Mouse (Mus musculus) embryonic stem cell, embryonic (primary cell): ENCODE measurements around the gene Zfp408.
"Not testable (repeated sequence)": the region's sequence is repeated elsewhere in the genome, so short reads cannot be mapped to it uniquely, and the experiment has no call there.

ENCODE experiments used
- CTCF ChIA-PET, 4 experiments: fragments of 300-600 bp in 2 of 4; fragments of 350-600 bp in 2 of 4; sonication (Branson Sonifier 250); formaldehyde crosslinking; loops; one replicate each; lab custom pipeline; 2022; ENCODE audit warnings: inconsistent platforms in 2 of 4; lab: Charles Lee
- POLR2A ChIA-PET, 4 experiments: fragments of 300-600 bp in 2 of 4; fragments of 350-600 bp in 2 of 4; sonication (Branson Sonifier 250); formaldehyde crosslinking; loops; one replicate each; lab custom pipeline; 2022; ENCODE audit warnings: antibody characterized with exemption in 4 of 4, inconsistent platforms in 1 of 4; lab: Charles Lee

The Zfp408 gene

DNA sequence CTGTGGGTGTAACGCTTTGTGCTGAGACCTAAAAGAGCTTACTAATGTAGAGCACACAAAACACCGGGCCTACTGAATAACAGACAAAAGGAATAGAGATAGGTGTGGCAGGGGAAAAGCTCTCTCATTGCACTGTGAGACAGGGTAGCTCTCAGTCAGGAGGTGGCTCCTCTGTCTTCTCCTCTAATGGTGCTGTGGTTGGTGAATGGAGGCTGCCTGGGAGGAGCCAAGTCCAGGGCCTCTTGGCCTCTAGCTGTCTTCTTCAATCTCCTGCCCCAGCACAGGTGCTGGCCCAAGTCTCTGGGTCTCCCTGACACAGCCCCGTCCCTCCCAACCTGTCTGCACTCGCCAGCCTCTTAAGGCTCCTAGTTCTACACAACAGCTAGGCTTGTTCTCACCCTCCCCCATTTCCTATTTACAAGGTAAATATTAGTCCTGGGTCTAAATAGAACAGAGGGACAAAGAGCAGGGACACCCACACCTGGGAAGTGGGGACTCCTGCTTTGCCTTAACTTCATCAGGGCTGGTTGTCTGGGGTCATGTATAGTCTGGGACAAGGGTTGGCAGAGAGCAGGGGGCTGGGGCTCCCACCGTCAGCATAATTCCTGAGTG lies 12.8 kb downstream of the Zfp408 start:
- ChIA-PET CTCF (interaction anchor here in 3 of 4 experiments (1.0 to 4.1 kb wide), 4 partner anchors 9 to 20 kb away, joined by 3 to 39 read pairs (median 12); partner anchors contain the start of genes Arhgap1 (in 1 of the 3) and Zfp408 (in 1 of the 3)), POLR2A (interaction anchor here (0.6 to 10.6 kb wide), 32 partner anchors 7 to 569 kb away, joined by 3 to 108 read pairs (median 5); partner anchors contain the start of genes Arhgap1 (in 3 of the 4), Zfp408 (in 3 of the 4), Ambra1 (in 1 of the 4) and Arfgap2 (in 1 of the 4))

DNA sequence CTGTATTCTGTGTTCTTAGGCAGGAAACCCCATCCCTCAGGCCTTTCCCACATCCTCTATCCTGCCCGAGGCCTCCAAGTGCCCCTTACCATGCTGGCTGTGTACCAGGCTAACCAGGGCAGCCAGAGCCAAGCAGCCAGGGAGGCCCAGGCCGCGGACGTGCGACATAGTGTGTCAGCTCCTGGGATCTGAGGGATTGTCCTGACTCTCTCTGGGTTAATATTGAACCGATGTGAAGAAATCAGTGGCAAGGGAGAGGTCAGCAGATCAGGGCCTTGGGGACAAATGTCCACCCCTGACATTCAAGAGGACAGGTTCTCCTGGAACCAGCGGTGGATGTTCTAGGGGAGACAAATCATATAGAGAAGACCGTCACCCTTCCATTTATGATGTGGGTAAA lies 13.4 kb downstream of the Zfp408 start, which contains the start of gene F2:
Gene F2 (minus strand): TSS at position 186 of the 400 bp plus-strand sequence.
- ChIA-PET CTCF (interaction anchor here in 3 of 4 experiments (0.8 to 4.1 kb wide), 8 partner anchors 8 to 521 kb away, joined by 3 to 39 read pairs (median 3); partner anchors contain the start of genes Arhgap1 (in 1 of the 3) and Zfp408 (in 1 of the 3)), POLR2A (interaction anchor here (0.6 to 10.6 kb wide), 38 partner anchors 8 to 399 kb away, joined by 3 to 108 read pairs (median 5); partner anchors contain the start of genes Arhgap1 (in 3 of the 4), Zfp408 (in 3 of the 4), Ambra1 (in 1 of the 4) and Arfgap2 (in 1 of the 4))

DNA sequence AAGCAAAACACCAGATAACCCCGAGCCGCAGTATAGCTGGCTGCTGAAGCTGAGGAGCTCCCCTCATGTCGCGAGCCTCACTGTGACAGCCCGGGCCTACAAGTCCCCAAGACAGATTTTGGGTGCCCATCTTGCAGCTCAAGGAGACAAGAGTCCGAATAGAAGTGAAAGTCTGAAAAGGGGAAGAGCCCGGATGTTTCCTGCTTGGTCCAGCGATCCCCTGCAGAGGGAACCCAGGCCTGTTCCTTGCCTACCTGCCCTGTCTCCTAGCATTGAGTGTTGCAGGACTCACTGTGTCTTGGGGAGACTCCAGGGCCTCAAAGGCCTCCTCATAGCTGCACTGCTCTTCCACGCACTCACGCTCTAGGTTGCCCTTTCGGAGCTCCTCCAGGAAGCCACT lies 14.1 kb downstream of the Zfp408 start:
- POLR2A ChIA-PET: interaction anchor here in 3 of 4 experiments (0.6 to 10.6 kb wide), 34 partner anchors 8 to 398 kb away, joined by 3 to 108 read pairs (median 5); partner anchors contain the start of genes Arhgap1 (in 3 of the 3), Ckap5 (in 3 of the 3), Zfp408 (in 3 of the 3) and Ambra1 (in 1 of the 3)
- CTCF ChIA-PET: interaction anchor here in 3 of 4 experiments (0.7 to 4.1 kb wide), 8 partner anchors 9 to 520 kb away, joined by 3 to 39 read pairs (median 3); partner anchors contain the start of genes Arhgap1 (in 1 of the 3) and Zfp408 (in 1 of the 3)

DNA sequence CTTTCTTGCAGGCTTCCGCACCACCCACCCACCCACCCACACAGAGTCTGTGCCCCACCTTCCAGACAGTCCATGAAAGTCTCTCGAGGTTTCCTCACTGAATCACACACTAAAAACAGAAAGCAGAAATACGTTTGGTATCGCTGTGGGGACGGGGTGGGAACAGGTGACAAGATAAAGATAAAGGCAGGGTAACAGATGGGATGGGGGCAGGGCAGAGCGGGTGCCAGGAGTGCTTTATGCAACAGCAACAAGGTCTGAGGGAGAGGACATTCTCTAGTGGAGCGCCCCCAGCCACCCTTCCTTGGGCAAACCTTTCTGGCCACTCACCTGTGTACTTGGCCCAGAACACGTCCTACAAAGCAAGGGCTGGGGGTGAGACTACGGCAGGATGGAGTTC lies 14.8 kb downstream of the Zfp408 start:
- CTCF ChIA-PET: interaction anchor here in 3 of 4 experiments (0.7 to 4.1 kb wide), 7 partner anchors 10 to 520 kb away, joined by 3 to 39 read pairs (median 3); partner anchors contain the start of genes Arhgap1 (in 1 of the 3) and Zfp408 (in 1 of the 3)

DNA sequence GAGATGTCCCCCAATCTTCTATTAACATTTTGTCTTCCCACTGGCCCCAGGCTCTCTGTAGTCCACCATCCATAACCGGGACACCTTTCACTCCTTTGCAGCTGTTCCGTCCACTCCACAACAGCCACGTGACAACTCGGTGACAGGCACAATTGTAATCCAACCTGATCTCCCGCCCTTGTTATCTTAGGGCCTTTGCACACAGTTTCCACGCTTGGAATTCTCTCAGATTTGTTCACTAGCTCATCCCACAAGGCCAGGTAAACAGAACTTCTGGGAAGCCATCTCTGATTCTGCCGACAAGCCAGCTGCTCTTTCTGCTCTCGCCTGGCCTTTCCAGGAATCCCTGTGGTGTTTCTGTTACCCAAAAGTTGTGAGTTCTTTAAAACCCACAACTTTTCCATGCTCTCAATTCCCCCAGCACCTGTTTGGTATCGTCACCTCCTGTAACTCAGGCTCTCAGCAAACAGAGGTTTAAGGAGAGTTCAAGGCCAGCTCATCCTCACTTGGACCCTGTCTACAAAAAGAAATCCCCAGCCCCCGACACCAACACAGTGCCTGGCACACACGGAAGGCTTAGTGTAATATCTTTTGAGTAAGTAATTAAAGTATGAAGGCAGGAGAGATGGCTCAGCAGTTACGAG lies 16.1 kb downstream of the Zfp408 start:
- ChIA-PET POLR2A (interaction anchor here in 3 of 4 experiments (0.6 to 10.6 kb wide), 5 partner anchors 11 to 108 kb away, joined by 3 to 108 read pairs (median 3); partner anchors contain the start of genes Arhgap1 (in 1 of the 3) and Zfp408 (in 1 of the 3)), CTCF (interaction anchor here in 1 of 4 experiments (1.2 kb wide), 1 partner anchor 12 kb away, joined by 3 read pairs; no protein-coding TSS in a partner anchor)

More for the DNA sequence above, 14.8 kb downstream of the Zfp408 start:
- POLR2A ChIA-PET: interaction anchor here in 3 of 4 experiments (0.6 to 10.6 kb wide), 25 partner anchors 9 to 398 kb away, joined by 3 to 108 read pairs (median 5); partner anchors contain the start of genes Arhgap1 (in 3 of the 3), Ckap5 (in 3 of the 3), Zfp408 (in 3 of the 3) and Ambra1 (in 1 of the 3)

DNA sequence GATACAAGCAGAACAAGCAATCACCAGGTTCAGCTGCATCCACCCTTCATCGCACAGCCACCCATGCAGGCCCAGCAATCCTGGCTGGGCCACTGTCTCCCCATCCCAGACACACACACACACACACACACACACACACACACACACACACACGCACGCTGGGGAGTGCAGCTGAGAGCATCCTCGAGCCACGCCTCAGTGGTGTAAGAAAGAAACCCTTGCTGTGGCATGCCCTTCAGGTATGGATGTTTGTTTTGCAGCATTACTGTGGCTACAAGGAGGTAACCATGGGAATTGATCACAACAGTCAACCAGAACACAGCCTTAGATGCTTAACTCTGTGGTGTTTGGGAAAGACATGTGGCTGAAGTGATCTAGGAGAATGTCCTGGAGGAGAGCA lies 17.3 kb downstream of the Zfp408 start:
- ChIA-PET CTCF (interaction anchor here in 1 of 4 experiments (0.6 kb wide), 1 partner anchor 35 kb away, joined by 3 read pairs; no protein-coding TSS in a partner anchor), POLR2A (interaction anchor here in 2 of 4 experiments (0.6 to 10.6 kb wide), 4 partner anchors 12 to 368 kb away, joined by 3 to 92 read pairs (median 46); partner anchors contain the start of genes Arhgap1 (in 1 of the 2) and Zfp408 (in 1 of the 2))

DNA sequence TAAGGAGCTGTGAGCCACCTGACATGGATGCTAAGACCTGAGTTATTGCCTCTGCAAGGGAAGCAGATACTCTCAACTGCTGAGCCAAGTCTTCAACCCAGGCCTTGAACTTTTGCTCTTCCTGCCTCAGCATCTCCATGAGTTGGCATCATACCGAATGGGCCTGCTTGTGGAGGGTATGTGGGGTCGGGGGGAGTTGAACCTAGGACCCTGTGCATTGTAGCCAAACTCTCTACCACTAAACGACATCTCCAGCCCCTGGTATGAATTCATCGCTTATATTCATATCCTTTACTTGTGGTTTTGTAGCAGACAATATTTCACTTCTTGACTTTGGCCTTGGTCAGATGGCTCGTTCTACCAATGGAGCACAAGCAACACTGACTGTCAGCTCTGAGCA lies 17.8 kb downstream of the Zfp408 start:
- POLR2A ChIA-PET: interaction anchor here in 3 of 4 experiments (0.6 to 10.6 kb wide), 7 partner anchors 12 to 520 kb away, joined by 3 to 92 read pairs (median 4); partner anchors contain the start of genes Arhgap1 (in 2 of the 3) and Zfp408 (in 2 of the 3)

DNA sequence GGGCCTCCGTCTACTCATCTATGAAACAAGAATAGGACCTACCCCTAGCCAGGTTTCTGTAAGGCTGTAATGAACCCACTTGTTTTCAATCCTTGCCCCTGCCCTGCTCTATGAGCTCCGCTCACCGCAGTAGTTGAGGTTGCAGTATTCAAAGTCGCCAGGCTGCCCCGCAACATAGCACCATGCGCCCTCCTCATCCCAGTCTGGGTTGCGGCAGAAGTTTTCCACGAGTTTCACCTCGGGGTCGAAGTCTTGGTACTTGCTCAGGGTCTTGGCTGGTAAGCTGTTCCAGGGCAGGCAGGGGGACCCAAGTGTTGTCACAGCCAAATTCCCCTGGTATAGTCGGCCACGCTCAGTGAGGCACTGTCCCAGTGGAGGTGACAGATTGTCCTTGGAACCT lies 19.2 kb downstream of the Zfp408 start:
- POLR2A ChIA-PET: interaction anchor here in 2 of 4 experiments (0.8 to 10.6 kb wide), 11 partner anchors 8 to 301 kb away, joined by 3 to 92 read pairs (median 6); partner anchors contain the start of genes Arhgap1 (in 1 of the 2) and Zfp408 (in 1 of the 2)
- CTCF ChIA-PET: interaction anchor here (0.5 to 2.9 kb wide), 10 partner anchors 10 to 298 kb away, joined by 3 to 16 read pairs (median 4); partner anchors contain the start of genes Arhgap1 (in 1 of the 4) and Zfp408 (in 1 of the 4)

More for the DNA sequence above, 17.8 kb downstream of the Zfp408 start:
- CTCF ChIA-PET: interaction anchor here in 2 of 4 experiments (0.5 to 0.6 kb wide), 2 partner anchors 36 to 269 kb away, joined by 3 to 4 read pairs; no protein-coding TSS in a partner anchor

DNA sequence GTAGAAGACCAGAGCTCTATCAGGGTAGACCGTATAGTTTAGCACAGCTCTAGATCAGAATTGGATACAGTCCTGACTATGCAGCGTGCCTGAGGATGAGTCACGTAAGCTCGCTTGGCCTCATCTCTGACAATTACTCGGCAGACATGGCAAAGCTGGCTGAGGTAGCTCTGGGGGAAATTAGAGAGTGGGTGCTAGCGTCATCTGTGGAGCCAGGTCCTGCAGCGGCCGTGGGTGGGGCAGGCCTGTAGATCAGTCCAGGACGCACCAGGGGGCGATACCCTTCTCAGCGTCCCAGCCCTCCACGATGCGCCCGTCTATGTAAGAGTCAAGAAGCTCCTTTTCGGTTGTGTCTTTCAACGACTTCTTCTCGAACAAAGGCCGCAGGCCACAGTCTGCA lies 19.9 kb downstream of the Zfp408 start:
- ChIA-PET POLR2A (interaction anchor here in 3 of 4 experiments (0.6 to 10.6 kb wide), 19 partner anchors 9 to 393 kb away, joined by 3 to 92 read pairs (median 4); partner anchors contain the start of genes Arhgap1 (in 2 of the 3), Zfp408 (in 2 of the 3), Arfgap2 (in 1 of the 3) and Ckap5 (in 1 of the 3)), CTCF (interaction anchor here in 3 of 4 experiments (0.6 to 2.9 kb wide), 12 partner anchors 9 to 514 kb away, joined by 3 to 16 read pairs (median 4); partner anchors contain the start of genes Arhgap1 (in 1 of the 3) and Zfp408 (in 1 of the 3))

DNA sequence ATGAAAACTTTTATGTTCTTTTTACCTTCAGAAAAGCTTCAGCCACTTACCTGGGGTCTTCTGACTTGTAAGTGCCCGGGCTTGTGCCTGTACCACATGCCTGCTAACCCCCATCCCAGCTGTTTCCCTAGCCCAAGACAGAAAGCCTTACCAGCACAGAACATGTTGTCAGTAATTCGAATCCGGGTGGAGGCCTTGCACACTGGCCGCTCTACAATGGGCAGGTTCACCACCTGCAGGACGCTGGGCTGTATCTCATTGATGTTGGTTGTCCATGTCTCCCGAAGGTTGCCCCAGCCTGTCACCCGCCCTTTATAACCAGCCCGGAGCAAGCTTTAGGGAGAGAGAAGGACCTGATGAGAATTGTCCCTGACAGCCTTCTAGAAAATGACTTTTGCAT lies 21.4 kb downstream of the Zfp408 start:
- ChIA-PET CTCF (interaction anchor here in 1 of 4 experiments (0.6 to 2.9 kb wide), 2 partner anchors 18 to 20 kb away, joined by 3 to 16 read pairs; no protein-coding TSS in a partner anchor), POLR2A (interaction anchor here in 3 of 4 experiments (0.6 to 10.6 kb wide), 8 partner anchors 9 to 434 kb away, joined by 3 to 92 read pairs (median 3); partner anchors contain the start of genes Arhgap1 (in 1 of the 3), Ckap5 (in 1 of the 3) and Zfp408 (in 1 of the 3))

DNA sequence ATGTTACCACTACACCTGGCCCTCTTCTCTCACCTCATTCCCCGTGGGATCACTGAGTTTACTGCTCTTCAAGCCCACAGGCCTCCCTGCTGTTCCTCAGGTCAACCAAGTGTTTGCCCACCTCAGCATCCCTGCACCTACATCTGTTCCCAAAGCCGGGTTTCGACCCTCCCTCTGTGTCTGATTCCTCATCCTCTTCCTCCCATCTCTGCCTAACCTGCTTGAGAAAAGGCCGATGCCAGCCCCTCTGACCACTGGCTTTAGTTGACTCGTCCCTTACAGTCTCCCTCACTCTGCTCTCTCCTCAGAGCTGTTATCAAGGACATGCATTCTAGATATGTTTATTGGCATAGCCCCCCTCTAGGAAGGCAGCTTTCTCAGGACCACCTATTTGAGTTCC lies 22.1 kb downstream of the Zfp408 start:
- CTCF ChIA-PET: no interaction called here
- POLR2A ChIA-PET: interaction anchor here in 3 of 4 experiments (0.6 to 7.6 kb wide), 4 partner anchors 9 to 433 kb away, joined by 3 to 92 read pairs (median 4); partner anchors contain the start of genes Arhgap1 (in 1 of the 3) and Zfp408 (in 1 of the 3)

DNA sequence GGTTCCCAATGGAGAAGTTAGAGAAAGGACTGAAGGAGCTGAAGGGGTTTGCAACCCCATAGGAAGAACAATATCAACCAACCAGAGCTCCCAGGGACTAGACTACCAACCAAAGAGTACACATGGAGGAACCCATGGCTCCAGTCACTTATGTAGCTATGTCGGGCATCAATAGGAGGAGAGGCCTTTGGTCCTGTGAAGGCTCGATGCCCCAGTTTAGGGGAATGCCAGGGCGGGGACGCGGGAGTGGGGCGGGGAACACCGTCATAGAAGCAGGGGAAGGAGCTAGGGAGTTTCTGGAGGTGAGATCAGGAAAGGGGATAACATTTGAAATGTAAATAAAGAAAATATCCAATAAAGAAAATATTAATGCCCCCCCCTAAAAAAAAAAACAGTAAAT lies 26.2 kb downstream of the Zfp408 start:
- CTCF ChIA-PET: not testable (repeated sequence)
- POLR2A ChIA-PET: interaction anchor here in 3 of 4 experiments (0.7 to 3.8 kb wide), 6 partner anchors 13 to 298 kb away, joined by 3 to 18 read pairs (median 4); partner anchors contain the start of gene F2 (in 1 of the 3)

DNA sequence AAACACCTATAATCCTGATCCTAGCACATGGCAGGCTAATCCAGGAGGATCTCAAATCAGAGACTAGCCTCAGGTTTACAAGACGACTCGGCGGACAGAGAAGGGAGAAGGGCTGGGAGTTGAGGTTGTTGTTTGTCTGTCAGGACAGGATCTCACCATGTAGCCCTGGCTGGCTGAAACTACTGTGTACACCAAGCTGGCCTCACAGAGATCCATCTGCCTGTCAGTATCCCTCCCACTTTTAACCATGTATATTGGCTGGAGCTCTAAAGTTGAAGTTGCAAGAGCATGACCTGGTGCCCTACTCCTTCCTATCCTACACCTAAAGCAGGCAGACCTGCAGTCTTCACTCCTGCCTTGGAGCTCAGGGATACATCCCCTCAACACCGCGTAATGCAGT lies 27.2 kb downstream of the Zfp408 start:
- POLR2A ChIA-PET: interaction anchor here in 1 of 4 experiments (3.8 kb wide), 1 partner anchor 14 kb away, joined by 18 read pairs; the partner anchor contains the start of gene F2
- CTCF ChIA-PET: no interaction called here

DNA sequence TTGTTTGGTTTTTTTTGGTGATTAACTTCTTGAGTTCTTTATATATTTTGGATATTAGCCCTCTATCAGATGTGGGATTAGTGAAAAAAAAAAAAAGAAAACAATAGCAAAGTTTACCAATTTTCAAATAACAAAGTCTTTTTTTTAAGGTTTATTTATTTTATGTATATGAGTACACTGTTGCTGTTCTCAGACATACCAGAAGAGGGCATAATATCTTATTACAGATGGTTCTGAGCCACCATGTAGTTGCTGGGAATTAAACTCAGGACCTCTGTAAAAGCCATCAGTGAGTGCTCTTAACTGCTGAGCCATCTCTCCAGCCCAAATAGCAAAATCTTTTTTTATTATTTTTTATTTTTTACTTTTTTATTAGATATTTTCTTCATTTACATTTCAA lies 40.2 kb downstream of the Zfp408 start:
- POLR2A ChIA-PET: interaction anchor here in 1 of 4 experiments (0.7 kb wide), 1 partner anchor 340 kb away, joined by 3 read pairs; no protein-coding TSS in a partner anchor
- CTCF ChIA-PET: not testable (repeated sequence)

DNA sequence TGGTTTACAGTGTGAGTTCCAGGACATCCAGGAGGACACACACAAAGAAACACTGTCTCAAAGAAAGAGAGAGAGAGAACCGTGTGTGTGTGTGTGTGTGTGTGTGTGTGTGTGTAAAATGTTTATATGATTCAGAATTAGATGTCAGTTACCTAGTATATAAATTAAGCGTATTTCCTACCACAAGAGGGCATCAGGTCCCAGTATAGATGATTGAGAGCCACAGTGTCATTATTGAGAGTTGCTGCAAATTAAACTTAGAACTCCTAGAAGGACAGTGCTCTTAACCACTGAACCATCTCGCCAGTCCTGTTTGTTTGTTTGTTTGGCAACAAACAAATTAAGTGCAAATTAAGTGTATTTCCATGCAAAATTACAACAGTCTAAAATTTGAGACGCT lies 47.2 kb downstream of the Zfp408 start:
- ChIA-PET POLR2A (interaction anchor here in 1 of 4 experiments (0.6 to 2.1 kb wide), 5 partner anchors 11 to 564 kb away, joined by 3 to 7 read pairs (median 6); no protein-coding TSS in a partner anchor), CTCF (interaction anchor here in 3 of 4 experiments (0.7 kb wide), 5 partner anchors 16 to 487 kb away, joined by 3 to 19 read pairs (median 5); no protein-coding TSS in a partner anchor)

DNA sequence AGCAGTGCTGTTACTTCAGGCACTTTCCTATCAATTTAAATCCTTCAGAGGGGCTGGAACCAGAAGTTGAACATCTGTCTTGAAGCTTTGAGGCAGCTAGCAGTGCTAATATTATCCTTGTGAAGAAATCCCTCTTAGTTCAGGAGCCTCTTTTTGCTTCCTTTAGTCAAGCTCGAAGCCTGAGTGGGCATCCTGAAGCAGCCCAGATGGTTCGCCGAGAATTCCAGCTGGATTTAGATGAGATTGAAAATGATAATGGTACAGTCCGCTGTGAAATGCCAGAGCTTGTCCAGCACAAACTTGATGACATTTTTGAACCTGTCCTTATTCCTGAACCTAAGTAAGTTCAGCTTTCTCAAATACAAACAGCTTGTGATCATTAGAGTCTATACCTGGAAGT lies 49.1 kb downstream of the Zfp408 start:
- ChIA-PET CTCF (interaction anchor here in 2 of 4 experiments (0.9 to 1.0 kb wide), 2 partner anchors 9 to 46 kb away, joined by 3 read pairs; no protein-coding TSS in a partner anchor), POLR2A (interaction anchor here in 1 of 4 experiments (1.0 to 2.1 kb wide), 4 partner anchors 15 to 74 kb away, joined by 3 to 7 read pairs (median 4); partner anchors contain the start of gene Ckap5)
